Mouse (Mus musculus) urinary bladder, postnatal 0 days (tissue): ENCODE results near the gene 1700109H08Rik. TPM values are rescaled to one million over a fixed set of nuclear protein-coding genes. Genes with fewer than 3 reads are reported as not detected.

Source experiments
- polyA plus RNA-seq: library from polyadenylated mRNA; unstranded; fragments of >200 nt; fragmentation: Nextera tagmentation; extraction: Ambion mirVana; gene quantifications from 2 replicates; pipeline ENCODE4 v1.2.1, GENCODE M21; 2015

Gene 1700109H08Rik
- 0.75 TPM in 2 replicates for polyA plus RNA-seq

DNA sequence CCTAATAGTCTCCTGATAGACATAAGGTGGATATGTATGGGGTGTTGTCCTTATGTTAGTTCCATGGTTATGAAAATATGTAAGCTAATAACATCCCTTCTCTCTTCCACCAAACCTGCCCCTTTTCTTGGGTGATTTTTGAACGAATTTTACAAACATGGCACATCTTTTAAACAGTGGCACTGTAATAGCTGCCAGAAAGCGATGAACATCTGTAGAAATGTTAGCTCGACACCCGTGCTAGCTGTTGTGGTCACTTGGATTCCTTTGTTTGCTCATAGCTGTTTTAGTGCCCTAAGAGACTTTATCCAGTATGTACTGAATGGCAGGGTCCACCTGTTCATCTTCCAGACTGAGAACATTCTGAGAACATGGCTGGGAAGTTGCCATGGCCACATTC lies at the start of gene 1700109H08Rik:
Gene 1700109H08Rik, plus strand, starts transcription at position 301 of the 400 bp plus-strand sequence.

DNA sequence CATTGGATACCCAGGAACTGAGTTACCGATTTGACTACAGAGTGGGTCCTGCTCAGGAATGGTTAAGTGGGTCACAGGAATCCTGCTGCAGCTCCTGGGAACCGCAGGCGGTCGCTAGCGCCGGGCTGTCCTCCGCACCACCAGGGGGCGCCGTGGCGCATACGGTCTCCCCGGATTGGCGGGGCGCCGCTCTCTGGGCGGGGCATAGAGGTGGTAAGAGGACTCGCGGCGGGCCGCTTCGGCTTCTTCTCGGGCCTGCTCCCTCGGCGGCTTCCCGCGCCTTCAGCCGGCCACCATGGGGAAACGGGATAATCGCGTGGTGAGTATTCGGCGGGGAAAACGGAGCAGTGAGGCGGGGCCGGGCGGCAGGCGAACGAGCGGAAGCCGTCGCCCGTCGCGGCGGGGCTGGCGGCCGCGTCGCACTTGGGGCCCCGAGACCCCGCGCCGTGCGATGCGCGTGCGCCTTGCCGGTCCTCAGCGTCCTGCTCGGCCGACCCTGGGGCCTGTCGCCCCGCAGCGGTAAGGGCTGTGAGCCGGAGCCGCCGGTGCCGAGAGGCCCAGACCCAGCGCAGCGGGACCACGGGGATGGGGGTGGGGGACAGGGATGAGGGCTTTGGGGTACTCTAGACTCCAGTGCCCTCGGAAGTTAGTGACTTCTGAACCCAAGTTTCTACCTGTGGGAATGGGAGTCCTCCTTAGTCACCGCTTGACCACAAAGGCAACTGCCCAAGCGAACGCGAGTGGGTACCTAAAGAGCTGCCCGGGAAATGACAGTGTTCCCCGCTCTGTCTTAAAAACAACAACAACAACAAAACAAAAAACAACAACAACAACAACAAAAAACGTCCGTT lies 27.5 kb upstream of the 1700109H08Rik start, which contains the start of gene Fam133b:
Gene Fam133b, plus strand, starts transcription at position 205 of the 851 bp plus-strand sequence.

DNA sequence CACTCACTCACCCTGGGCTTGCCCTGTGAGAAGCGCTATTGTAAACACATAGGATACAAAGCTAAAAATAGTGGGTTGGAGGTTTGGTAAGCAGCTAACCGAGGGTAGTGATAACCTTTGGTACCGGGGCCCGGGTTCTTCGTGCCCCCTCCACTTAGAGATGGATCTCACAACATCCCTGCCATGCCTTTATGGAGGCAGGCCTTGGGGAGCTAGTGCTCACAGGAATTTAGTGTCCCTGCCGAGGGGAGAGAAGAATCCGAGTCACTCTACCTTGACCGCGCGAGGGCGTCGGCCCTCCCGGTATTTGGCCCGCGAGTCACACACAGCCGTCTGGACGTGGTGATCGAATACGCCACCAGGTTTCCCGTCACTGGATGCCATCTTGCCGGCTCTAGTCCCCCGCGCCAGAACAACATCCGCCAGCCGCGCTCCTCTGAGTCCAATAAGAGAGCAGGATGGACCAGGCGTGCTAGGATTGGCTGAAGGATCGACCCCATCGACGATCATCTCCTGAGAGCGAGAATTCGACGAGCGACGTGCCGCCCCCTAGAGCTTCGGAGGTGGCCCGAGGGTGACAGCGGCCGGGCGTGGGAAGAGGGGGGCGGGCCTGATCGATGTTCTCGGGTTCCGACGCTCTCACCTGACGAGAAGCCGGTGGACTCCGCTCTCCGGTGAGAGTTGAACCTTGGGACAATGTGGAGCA lies 24.5 kb downstream of the 1700109H08Rik start, which contains the start of gene Pex1:
Gene Pex1, plus strand, starts transcription at position 374 of the 706 bp plus-strand sequence.

GRCm38 (mm10) chr5:3596399-3596766 lies 25.0 kb downstream of the 1700109H08Rik start, which contains the start of gene Rbm48:
Gene Rbm48 (minus strand): TSS chr5:3596585.

Other genes starting within 250 kb of the 1700109H08Rik start
- gene Cdk6, start 230.1 kb upstream of the 1700109H08Rik start, polyA plus RNA-seq = 23.7 and 26.3 TPM in 2 replicates
- gene Fam133b, start 27.7 kb upstream of the 1700109H08Rik start, polyA plus RNA-seq = 13.6 and 14.8 TPM in 2 replicates
- 8.8 and 9.5 TPM in 2 replicates for gene Pex1, start 24.5 kb downstream of the 1700109H08Rik start, polyA plus RNA-seq
- 6.1 and 6.8 TPM in 2 replicates for gene Rbm48, start 25.0 kb downstream of the 1700109H08Rik start, polyA plus RNA-seq
- not detected in 2 replicates for gene Tmbim7, start 79.6 kb downstream of the 1700109H08Rik start, polyA plus RNA-seq
- 47.1 and 51.6 TPM in 2 replicates for gene Gatad1, start 85.6 kb downstream of the 1700109H08Rik start, polyA plus RNA-seq
- gene Ankib1, start 231.4 kb downstream of the 1700109H08Rik start, polyA plus RNA-seq = 7.2 and 7.3 TPM in 2 replicates
- gene Krit1, start 231.6 kb downstream of the 1700109H08Rik start, polyA plus RNA-seq = 25.7 and 31.9 TPM in 2 replicates